Mouse (Mus musculus) ovary, postnatal 14 days (tissue): ENCODE results near the gene Hip1.
"Not testable (repeated sequence)": the region's sequence is repeated elsewhere in the genome, so short reads cannot be mapped to it uniquely, and the experiment has no call there.

Source experiments
- DNase-seq: peaks from one replicate; pipeline ENCODE4 v3.0.0; 2022; ENCODE audit warnings: low spot score

The Hip1 gene

GRCm38 (mm10) chr5:135435039-135435438, 109.9 kb downstream of the Hip1 start:
- DNase-seq = no peak

DNA sequence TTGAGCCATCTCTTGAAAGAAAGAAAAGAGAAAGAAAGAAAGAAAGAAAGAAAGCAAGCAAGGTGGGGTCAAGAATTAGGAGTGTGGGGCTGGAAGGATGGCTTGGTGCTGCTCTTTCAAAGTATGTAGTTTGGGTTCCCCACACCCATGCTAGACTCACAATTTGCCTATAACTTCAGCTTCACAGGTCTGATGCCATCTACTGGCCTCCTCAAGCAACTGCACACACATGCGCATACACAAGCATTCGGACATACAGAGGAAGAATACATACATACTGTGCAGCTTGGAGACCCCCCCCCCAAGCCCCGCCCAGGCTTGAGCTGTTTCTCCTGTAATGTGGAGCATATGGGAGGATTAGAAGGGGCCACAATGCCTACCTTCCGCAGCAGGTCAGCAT, 111.1 kb downstream of the Hip1 start:
- no peak for DNase-seq

DNA sequence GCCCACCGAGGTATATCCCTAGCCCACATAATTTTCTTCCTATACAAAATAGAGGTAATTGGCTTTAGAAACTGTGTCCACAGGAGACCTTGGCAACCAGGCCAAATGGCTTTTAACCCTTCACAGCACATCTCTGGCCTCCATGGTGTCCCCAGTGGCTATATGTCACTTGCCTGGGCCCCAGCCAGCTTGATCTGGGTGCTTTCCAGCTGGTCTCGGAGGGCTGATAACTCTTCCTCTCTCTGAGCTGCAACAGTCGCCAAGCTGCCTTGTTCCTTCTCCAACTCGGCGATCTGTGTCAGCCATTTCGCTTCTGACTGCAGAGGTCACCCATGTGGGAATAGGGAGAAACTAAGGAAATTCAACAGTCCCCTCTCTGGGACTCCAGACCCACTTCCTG, 113.8 kb downstream of the Hip1 start:
- no peak for DNase-seq

GRCm38 (mm10) chr5:135428786-135429185, 116.1 kb downstream of the Hip1 start:
- DNase-seq = no peak

DNA sequence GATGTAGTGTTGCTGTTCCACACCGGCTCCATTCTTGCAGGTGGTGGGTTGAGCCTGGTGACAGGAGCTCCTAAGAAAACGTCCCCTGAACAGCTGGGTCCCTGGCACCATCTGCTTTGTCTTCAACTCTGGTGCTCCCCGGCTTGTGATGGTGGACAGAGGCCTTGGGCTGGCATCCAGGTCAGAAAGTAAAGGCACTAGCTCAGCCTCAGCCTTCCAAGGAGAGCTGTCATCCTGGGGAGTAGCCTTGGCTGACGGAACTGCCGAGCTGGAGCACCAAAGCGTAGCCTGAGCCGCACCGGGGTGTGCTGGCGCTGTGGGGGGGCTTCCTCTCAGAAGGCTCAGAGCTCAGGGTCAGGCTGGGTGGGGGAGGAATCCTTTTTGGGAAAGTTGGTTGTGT, 134.7 kb downstream of the Hip1 start:
- no peak for DNase-seq

DNA sequence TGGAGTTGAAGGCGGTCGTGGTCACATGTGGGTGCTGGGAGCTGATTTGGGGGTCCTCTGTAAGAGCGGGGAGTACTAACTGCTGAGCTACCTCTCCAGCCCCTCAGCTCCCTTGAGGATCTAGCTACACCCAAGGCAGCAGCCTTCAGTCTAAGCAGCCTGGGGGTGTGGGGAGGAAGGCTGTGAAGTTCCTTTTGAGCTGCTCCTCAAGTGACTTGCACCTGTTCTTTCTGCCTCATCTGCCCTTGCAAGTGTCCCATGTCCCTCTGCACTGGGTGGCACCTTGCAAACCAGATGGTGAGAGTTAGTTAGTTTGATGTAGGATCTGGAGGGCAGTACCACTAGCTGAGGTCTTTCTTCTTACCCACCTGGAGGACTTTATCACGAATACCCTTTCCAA, 136.8 kb downstream of the Hip1 start:
- DNase-seq = no peak

DNA sequence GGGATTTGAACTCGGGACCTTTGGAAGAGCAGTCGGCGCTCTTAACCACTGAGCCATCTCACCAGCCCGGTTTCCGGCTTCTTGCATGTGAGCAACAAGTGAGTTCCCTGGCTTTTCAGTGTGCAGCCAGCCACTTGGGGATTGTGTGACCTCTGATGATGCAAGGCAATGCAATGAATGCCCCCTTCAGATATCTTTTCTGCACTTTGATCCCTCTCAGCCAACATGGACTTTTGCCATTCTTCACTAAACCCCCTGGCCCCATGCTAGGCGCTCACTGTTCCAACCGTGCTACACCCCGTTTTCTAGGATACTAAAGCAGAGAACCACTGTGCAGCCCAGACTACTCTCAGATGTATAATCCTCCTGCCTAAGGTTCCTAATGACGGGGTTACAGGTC, 139.5 kb downstream of the Hip1 start:
- no peak for DNase-seq

GRCm38 (mm10) chr5:135404623-135405022, 140.3 kb downstream of the Hip1 start:
- DNase-seq = no peak

DNA sequence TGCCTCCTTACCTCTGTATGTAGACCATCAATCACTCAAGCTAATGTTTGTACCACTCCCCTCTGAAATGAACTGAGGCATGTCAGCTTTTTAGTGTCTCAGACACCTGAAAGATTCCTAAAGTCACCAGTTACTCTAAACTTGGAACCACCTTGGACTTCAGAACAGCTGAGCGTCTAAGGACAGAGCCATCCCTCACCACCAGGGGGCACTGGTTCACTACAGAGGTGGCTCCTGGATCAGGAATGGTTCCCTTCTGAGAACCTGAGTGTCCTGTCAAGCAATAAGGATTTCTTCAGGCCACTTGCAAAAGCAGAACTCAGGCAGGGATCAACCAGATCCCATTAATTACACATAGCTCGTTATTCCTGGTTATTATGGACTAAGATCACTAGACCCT, 144.7 kb downstream of the Hip1 start:
- DNase-seq = peak; percentile 76

- no peak for DNase-seq
Measured at GRCm38 (mm10) chr5:135399382-135399781, 145.5 kb downstream of the Hip1 start.

DNA sequence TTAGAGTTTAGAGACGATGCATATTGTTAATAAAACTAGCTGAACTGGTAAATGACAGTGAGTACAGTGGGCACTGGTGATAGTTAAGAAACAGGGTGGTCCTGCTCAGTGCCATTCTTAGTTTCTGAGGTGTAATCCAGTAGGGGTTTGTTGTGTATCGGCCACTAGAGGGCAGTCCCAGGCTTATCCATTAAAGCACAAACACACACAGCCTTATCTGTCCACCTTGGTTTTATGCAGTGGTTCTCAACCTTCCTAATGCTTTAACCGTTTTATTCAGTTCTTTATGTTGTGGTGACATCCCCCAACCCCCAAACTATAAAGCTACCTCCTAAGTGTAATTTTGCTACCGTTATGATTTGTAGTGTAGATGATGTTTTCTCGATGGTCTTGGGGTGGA, 149.1 kb downstream of the Hip1 start:
- DNase-seq = no peak

GRCm38 (mm10) chr5:135394004-135394823, 150.7 kb downstream of the Hip1 start, which contains the start of gene Pom121:
Gene Pom121, minus strand, starts transcription at chr5:135394546.
- peak; percentile 69 for DNase-seq

- DNase-seq = no peak
Measured at GRCm38 (mm10) chr5:135383771-135384170, 161.1 kb downstream of the Hip1 start.

- DNase-seq = no peak
Measured at GRCm38 (mm10) chr5:135382746-135383145, 162.2 kb downstream of the Hip1 start.

DNA sequence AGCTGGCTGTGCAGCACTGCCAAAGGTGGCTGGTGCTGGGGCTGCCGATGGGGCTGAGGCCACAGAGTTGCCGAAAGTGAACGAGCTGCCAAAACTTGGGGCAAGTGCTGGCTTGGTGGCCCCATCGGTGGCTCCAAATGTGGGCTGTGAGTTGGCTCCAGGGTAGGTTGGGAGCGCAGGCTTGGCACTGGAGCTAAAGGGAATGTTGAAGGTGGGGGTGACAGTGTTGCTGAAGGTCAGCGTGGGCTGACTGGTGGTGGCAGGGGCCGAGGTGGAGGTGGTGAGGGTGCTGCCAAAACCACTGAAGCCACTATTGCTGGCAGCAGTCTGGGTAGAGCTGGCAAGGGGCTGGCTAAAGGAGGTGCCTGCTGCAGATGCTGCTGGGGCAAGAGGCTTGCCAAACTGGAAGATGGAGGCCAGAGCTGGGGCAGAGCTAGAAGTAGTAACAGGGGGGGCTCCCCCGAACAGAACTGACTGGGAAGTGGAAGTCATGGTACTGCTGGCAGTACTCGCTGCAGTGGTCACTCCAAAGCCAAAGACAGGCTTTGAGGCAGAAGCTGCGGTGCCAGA, 163.5 kb downstream of the Hip1 start:
- DNase-seq = no peak

DNA sequence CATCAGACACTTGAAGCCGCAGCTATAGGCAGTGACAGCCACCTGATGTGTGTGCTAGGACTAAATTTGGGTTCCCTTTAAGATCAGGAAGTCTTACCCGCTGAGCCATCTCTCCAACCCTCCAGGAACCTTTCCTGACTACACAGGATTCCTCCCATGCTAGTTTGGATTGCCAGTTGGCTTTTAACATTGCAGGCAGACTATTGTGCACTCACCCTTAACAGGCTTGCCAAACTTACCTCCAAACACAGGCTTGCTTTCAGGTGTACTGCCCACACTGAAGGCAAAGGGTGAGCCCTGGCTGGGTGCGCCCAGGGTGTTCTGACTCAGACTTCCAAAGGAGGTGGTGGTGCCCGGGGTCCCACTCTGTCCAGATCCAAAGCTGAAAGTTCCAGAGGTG, 164.2 kb downstream of the Hip1 start:
- no peak for DNase-seq

GRCm38 (mm10) chr5:135376341-135376740, 168.6 kb downstream of the Hip1 start:
- DNase-seq = no peak

- peak; percentile 42 for DNase-seq
Measured at GRCm38 (mm10) chr5:135375167-135375566, 169.8 kb downstream of the Hip1 start.

DNA sequence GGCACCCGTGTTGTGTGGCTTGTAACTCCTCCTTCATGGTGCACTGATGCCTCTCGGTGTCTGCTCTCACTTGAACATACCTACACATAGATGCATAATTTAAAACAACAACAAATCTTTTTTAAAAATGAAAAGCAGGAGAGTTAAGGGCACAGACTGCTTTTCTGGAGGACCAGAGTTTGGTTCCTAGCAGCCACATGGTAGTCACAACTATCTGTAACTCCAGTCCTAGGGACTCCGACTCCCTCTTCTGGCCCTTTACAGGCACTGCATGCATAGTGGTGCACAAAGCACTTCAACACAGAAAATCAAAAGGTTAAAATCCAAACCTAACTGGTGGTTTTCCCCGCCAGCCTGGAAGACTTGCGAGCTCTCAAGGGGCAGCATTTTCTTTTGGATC, 171.3 kb downstream of the Hip1 start:
- DNase-seq = no peak

DNA sequence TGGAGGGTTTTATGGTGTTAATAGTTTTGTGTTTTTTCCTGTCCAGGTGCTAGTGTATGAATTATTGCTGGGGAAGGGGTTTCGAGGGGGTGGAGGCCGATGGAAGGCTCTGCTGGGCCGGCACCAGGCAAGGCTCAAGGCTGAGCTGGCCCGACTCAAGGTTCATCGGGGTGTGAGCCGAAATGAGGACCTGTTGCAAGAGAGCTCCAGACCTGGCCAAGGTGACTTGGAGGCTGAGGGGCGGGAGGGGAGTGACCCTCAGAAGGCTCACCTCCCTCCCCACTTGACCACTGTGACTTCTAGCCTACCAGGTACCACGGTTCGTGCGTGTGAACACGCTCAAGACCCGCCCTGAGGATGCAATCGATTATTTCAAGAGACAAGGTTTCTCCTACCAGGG, 173.7 kb downstream of the Hip1 start:
- DNase-seq = no peak

DNA sequence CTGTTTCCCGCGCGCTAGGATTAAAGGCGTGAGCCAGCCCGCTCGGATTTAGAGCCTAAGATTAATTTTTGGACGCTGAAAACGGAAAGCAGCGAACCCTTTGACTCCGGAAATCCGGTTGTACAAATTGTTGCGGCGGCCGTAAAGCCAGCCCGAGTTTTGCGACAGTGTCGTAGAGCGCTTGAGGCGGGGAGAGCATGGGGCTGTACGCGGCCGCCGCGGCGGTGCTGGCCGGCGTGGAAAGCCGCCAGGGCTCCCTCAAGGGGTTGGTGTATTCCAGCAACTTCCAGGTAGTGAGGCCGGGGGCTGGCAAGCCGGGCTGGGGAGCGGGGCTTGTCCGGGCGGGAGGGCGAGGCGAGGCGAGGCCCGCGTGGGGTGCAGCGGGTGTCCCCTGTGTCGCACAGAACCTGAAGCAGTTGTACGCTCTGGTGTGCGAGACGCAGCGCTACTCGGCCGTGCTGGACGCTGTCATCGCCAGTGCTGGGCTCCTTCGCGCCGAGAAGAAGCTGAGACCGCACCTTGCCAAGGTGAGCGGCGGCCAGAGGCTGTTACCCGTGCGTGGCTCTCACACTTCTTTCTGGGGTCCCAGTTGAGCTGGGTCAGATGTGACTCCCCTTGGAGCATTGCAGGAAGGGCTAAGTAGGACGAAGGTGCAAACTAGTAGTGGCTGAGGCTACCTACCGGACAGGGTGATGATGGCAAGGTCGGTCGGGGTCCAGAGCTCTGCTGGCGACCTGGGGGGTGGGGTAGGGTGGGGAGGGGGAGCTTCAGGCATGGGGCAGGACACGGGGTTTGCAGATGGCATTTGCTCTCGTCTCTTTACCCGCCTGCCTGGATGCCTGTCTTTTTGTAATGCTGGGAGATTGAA, 174.9 kb downstream of the Hip1 start, which contains the start of gene Nsun5:
Gene Nsun5 (plus strand): TSS at position 167 of the 868 bp plus-strand sequence.
- peak; percentile 95 for DNase-seq

DNA sequence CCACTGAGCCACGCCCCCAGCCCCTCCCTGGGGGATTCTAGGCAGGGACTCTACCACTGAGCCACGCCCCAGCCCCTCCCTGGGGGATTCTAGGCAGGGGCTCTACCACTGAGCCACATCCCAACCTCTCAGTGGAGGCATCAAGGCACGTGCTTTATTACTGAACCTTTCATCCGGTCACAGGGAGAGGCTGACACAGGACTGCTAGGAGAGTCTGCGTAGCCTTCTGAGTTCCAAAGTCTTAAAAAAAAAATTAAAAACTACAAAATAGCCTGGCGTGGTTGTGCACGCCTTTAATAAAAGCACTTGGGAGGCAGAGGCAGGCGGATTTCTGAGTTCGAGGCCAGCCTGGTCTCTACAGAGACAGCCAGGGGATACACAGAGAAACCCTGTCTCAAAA, 175.7 kb downstream of the Hip1 start:
- not testable (repeated sequence) for DNase-seq

- DNase-seq = no peak
Measured at GRCm38 (mm10) chr5:135368312-135368711, 176.6 kb downstream of the Hip1 start.
